Mouse (Mus musculus): ENCODE measurements around the gene Map3k3. TPM values are rescaled to one million over a fixed set of nuclear protein-coding genes. Genes with fewer than 3 reads are reported as not detected.
"Not testable (repeated sequence)": the region's sequence is repeated elsewhere in the genome, so short reads cannot be mapped to it uniquely, and the experiment has no call there.

The Map3k3 gene
- total RNA-seq, 2 experiments from 2014 or later = 30.7 to 31.9 TPM

GRCm38 (mm10) chr11:106073774-106074173 is 10.6 kb upstream of the Map3k3 start:
- DNase-seq = no peak
- intact Hi-C loops (cut with DNase I) = no loop called here

- peak; percentile 73 for DNase-seq
- intact Hi-C loops (cut with DNase I) = no loop called here
Observed at GRCm38 (mm10) chr11:106076321-106076720, 8.1 kb upstream of the Map3k3 start.

GRCm38 (mm10) chr11:106084911-106085561 is 623 bp downstream of the Map3k3 start:
- intact Hi-C loops (cut with DNase I) = no loop called here
- peak; percentile 78 for DNase-seq

- DNase-seq = no peak
- intact Hi-C loops (cut with DNase I) = no loop called here
Observed at GRCm38 (mm10) chr11:106098223-106098622, 13.8 kb downstream of the Map3k3 start.

GRCm38 (mm10) chr11:106102866-106103265 is 18.5 kb downstream of the Map3k3 start:
- DNase-seq = no peak
- intact Hi-C loops (cut with DNase I) = no loop called here

- no peak for DNase-seq
- intact Hi-C loops (cut with DNase I) = no loop called here
Observed at GRCm38 (mm10) chr11:106106047-106106587, 21.7 kb downstream of the Map3k3 start.

- intact Hi-C loops (cut with DNase I) = no loop called here
Observed at GRCm38 (mm10) chr11:106111688-106112087, 27.3 kb downstream of the Map3k3 start.

GRCm38 (mm10) chr11:106122221-106122620 is 37.8 kb downstream of the Map3k3 start:
- no peak for DNase-seq
- intact Hi-C loops (cut with DNase I) = no loop called here

More at GRCm38 (mm10) chr11:106111688-106112087, 27.3 kb downstream of the Map3k3 start:
- no peak for DNase-seq

- no peak for DNase-seq
- intact Hi-C loops (cut with DNase I) = no loop called here
Observed at GRCm38 (mm10) chr11:106122736-106123135, 38.3 kb downstream of the Map3k3 start.

- intact Hi-C loops (cut with DNase I) = no loop called here
- no peak for DNase-seq
Observed at GRCm38 (mm10) chr11:106124784-106125183, 40.4 kb downstream of the Map3k3 start.

GRCm38 (mm10) chr11:106125827-106126226 is 41.4 kb downstream of the Map3k3 start:
- intact Hi-C loops (cut with DNase I) = no loop called here
- DNase-seq = no peak

- DNase-seq; intact Hi-C loops (cut with DNase I): not testable (repeated sequence)
Observed at GRCm38 (mm10) chr11:106126727-106127373, 42.4 kb downstream of the Map3k3 start.

- intact Hi-C loops (cut with DNase I) = no loop called here
- DNase-seq = no peak
Observed at GRCm38 (mm10) chr11:106129477-106129876, 45.1 kb downstream of the Map3k3 start.

GRCm38 (mm10) chr11:106132516-106132915 is 48.1 kb downstream of the Map3k3 start:
- intact Hi-C loops (cut with DNase I) = no loop called here
- DNase-seq = no peak

GRCm38 (mm10) chr11:106134580-106135528 is 50.4 kb downstream of the Map3k3 start:
- peak; percentile 51 for DNase-seq
- intact Hi-C loops (cut with DNase I) = no loop called here

GRCm38 (mm10) chr11:106151219-106151618 is 66.8 kb downstream of the Map3k3 start:
- intact Hi-C loops (cut with DNase I) = no loop called here
- no peak for DNase-seq

GRCm38 (mm10) chr11:106152132-106152531 is 67.7 kb downstream of the Map3k3 start:
- no peak for DNase-seq
- intact Hi-C loops (cut with DNase I) = no loop called here

GRCm38 (mm10) chr11:106154091-106154490 is 69.7 kb downstream of the Map3k3 start:
- intact Hi-C loops (cut with DNase I) = no loop called here
- peak; percentile 72 for DNase-seq

- intact Hi-C loops (cut with DNase I) = no loop called here
- no peak for DNase-seq
Observed at GRCm38 (mm10) chr11:106154770-106155169, 70.4 kb downstream of the Map3k3 start.

- intact Hi-C loops (cut with DNase I) = no loop called here
- no peak for DNase-seq
Observed at GRCm38 (mm10) chr11:106155761-106156160, 71.3 kb downstream of the Map3k3 start.

GRCm38 (mm10) chr11:106156257-106156656 is 71.8 kb downstream of the Map3k3 start:
- intact Hi-C loops (cut with DNase I) = no loop called here
- no peak for DNase-seq

Measured in left cerebral cortex, postnatal 4 days (tissue).